Comparison of ENCODE assay signal across 26 mouse cellular contexts in the genomic region with DNA sequence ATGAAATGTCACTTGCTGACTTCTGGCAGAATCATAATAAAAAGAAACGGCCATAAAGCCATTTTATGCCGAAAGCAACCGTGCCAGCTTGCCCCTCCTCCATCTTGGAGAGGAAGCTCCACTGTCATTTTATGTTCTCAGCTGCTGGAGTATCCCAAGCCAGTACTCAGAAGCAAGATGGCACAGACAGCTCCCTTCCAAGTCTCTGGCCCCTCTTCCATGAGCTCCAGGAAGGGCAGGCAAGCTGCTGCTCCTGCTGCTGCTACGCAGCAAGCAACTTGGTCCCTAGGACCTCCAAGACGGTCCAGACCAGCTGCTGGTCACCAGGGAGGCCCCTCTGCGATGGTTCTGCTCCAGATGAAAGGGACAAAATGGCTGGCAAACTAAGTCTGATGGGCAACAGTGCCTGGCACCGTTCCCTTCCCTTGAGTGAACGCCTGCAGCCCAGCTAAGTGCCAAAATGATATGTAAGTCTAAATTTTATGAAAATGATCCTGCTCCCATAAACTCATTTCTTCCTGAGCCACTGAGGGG. TPM values are rescaled to one million over a fixed set of nuclear protein-coding genes. Genes with fewer than 3 reads are reported as not detected.
DNase-seq lines count a peak whose midpoint lies in the region; ATAC-seq and TF ChIP-seq lines count a peak whose summit lies in the region.
"Had no signal": no experiment of that assay in that cellular context is flagged by ENCODE, and none has a peak within 500 bp of the region (broad histone marks: within the 10 kb centered on the region; RNA-seq: fewer than 3 reads in every experiment).

No protein-coding gene starts in this region.

- DNase-seq in forebrain, postnatal 0 days: peak; percentile 65
- DNase-seq in forebrain, embryonic 11.5 days (ENCODE audit: low spot score): no peak
- DNase-seq in layer of hippocampus, adult 2 months (ENCODE audit: low spot score in 2 of 2): no peak
- no peak for DNase-seq in layer of hippocampus, postnatal 25 days (ENCODE audit: extremely low spot score in 1 of 2, low spot score in 1 of 2)
- no peak for DNase-seq in spleen, postnatal 36 days (ENCODE audit: low spot score in 2 of 2)
- DNase-seq: adrenal gland, postnatal 36 days; cerebellum, adult 18-20 months; gastrocnemius, postnatal 25 days; heart, adult 11 months; kidney, adult 9 months; kidney, postnatal 14 days; liver; lung, adult 2 months; lung, postnatal 14 days; thymus, postnatal 4 days had no signal

- H3K4me2 ChIP-seq in forebrain, postnatal 0 days (ENCODE audit: low read depth): no peak overlapping the region
- no peak overlapping the region for H3K4me2 ChIP-seq in forebrain, embryonic 11.5 days (ENCODE audit: low read depth, low read length, severe bottlenecking)
- H3K4me2 ChIP-seq in hindbrain, embryonic 13.5 days: no peak overlapping the region
- no peak overlapping the region for H3K4me2 ChIP-seq in limb, embryonic 13.5 days (replicated peaks)
- H3K4me2 ChIP-seq: embryonic facial prominence, embryonic 13.5 days; heart, embryonic 15.5 days; neural tube, embryonic 13.5 days had no signal

- no peak for TF ChIP-seq CTCF in forebrain, postnatal 0 days (IDR thresholded peaks at IDR 0.05; ENCODE audit: low read depth)
- no peak for TF ChIP-seq CTCF in layer of hippocampus, adult 2 months (conservative IDR thresholded peaks at IDR 0.05)

- H3K9ac ChIP-seq in forebrain, postnatal 0 days: no peak overlapping the region
- H3K9ac ChIP-seq in forebrain, embryonic 11.5 days (ENCODE audit: low read length): no peak overlapping the region
- no peak overlapping the region for H3K9ac ChIP-seq in hindbrain, embryonic 13.5 days
- H3K9ac ChIP-seq in limb, embryonic 13.5 days: 0 out of 2 replicates have a peak overlapping the region, but pooled peaks have one; percentile 31
- H3K9ac ChIP-seq: embryonic facial prominence, embryonic 13.5 days; heart, embryonic 15.5 days; liver, embryonic 14.5 days had no signal

- peaks cover 71% of the 10 kb centered on the region for H3K36me3 ChIP-seq in forebrain, postnatal 0 days (ENCODE audit: insufficient read depth)
- H3K36me3 ChIP-seq in forebrain, embryonic 11.5 days (ENCODE audit: control insufficient read depth, insufficient read depth, low read length): peaks cover 8% of the 10 kb centered on the region; the same call in 1 of the 2 replicates
- peaks cover 76% of the 10 kb centered on the region for H3K36me3 ChIP-seq in hindbrain, embryonic 13.5 days
- peaks cover 99% of the 10 kb centered on the region for H3K36me3 ChIP-seq in limb, embryonic 13.5 days

- no peaks in the 10 kb centered on the region for H3K27me3 ChIP-seq in forebrain, postnatal 0 days (ENCODE audit: insufficient read depth, low read length)
- no peaks in the 10 kb centered on the region; the same call in 1 of the 2 replicates for H3K27me3 ChIP-seq in forebrain, embryonic 11.5 days (ENCODE audit: control insufficient read depth, insufficient read depth, low read length)
- H3K27me3 ChIP-seq in hindbrain, embryonic 13.5 days: 0 out of 2 replicates have a peak, but pooled peaks cover 4% of the 10 kb centered on the region
- H3K27me3 ChIP-seq in limb, embryonic 13.5 days: no peaks in the 10 kb centered on the region
- H3K27me3 ChIP-seq: embryonic facial prominence, embryonic 13.5 days; heart, embryonic 15.5 days; neural tube, embryonic 13.5 days had no signal

- H3K27ac ChIP-seq in forebrain, postnatal 0 days (ENCODE audit: low read depth, low read length): peak overlapping the region; percentile 64
- H3K27ac ChIP-seq in forebrain, embryonic 11.5 days (ENCODE audit: low read depth, low read length): no peak overlapping the region
- peak overlapping the region; percentile 43; the same call in 1 of the 2 replicates for H3K27ac ChIP-seq in layer of hippocampus, adult 2 months
- peak overlapping the region; percentile 60 for H3K27ac ChIP-seq in hindbrain, embryonic 13.5 days
- no peak overlapping the region for H3K27ac ChIP-seq in limb, embryonic 13.5 days
- H3K27ac ChIP-seq: embryonic facial prominence, embryonic 13.5 days; heart, embryonic 10.5 days; heart, embryonic 15.5 days; liver, embryonic 14.5 days; neural tube, embryonic 13.5 days had no signal

- 0 out of 2 replicates have a peak, but pooled peaks cover 7% of the 10 kb centered on the region for H3K4me1 ChIP-seq in forebrain, postnatal 0 days (ENCODE audit: insufficient read depth)
- H3K4me1 ChIP-seq in forebrain, embryonic 11.5 days (replicated peaks; ENCODE audit: control insufficient read depth, insufficient read depth, low read length): peaks cover 20% of the 10 kb centered on the region
- peaks cover 95% of the 10 kb centered on the region for H3K4me1 ChIP-seq in hindbrain, embryonic 13.5 days (replicated peaks)
- peaks cover 45% of the 10 kb centered on the region for H3K4me1 ChIP-seq in limb, embryonic 13.5 days

- H3K4me3 ChIP-seq in forebrain, postnatal 0 days (ENCODE audit: low read depth, low read length): no peak overlapping the region
- no peak overlapping the region for H3K4me3 ChIP-seq in forebrain, embryonic 11.5 days (ENCODE audit: low read depth, low read length)
- H3K4me3 ChIP-seq in layer of hippocampus, adult 2 months: no peak overlapping the region
- H3K4me3 ChIP-seq in hindbrain, embryonic 13.5 days: no peak overlapping the region
- H3K4me3 ChIP-seq in limb, embryonic 13.5 days: no peak overlapping the region
- H3K4me3 ChIP-seq: embryonic facial prominence, embryonic 13.5 days; heart, embryonic 10.5 days; heart, embryonic 15.5 days; neural tube, embryonic 13.5 days had no signal

- ATAC-seq in forebrain, postnatal 0 days: peak; percentile 59
- ATAC-seq in forebrain, embryonic 11.5 days (replicated peaks; ENCODE audit: low FRiP score): no peak
- ATAC-seq in hindbrain, embryonic 13.5 days (ENCODE audit: low FRiP score): no peak
- no peak for ATAC-seq in limb, embryonic 13.5 days (ENCODE audit: low FRiP score, low read depth)
- ATAC-seq: CD4-positive, CD25-positive, alpha-beta regulatory T cell, adult 4 months; intestine, postnatal 0 days had no signal

- no peaks in the 10 kb centered on the region for H3K9me3 ChIP-seq in forebrain, postnatal 0 days (ENCODE audit: low read length)
- H3K9me3 ChIP-seq in forebrain, embryonic 11.5 days (ENCODE audit: control insufficient read depth, low read length): no peaks in the 10 kb centered on the region
- H3K9me3 ChIP-seq in hindbrain, embryonic 13.5 days: no peaks in the 10 kb centered on the region
- H3K9me3 ChIP-seq in limb, embryonic 13.5 days: no peaks in the 10 kb centered on the region
- H3K9me3 ChIP-seq: embryonic facial prominence, embryonic 13.5 days; heart, embryonic 10.5 days; heart, embryonic 15.5 days; neural tube, embryonic 13.5 days had no signal

- 57% methylated on average over 8 of the region's 8 CpGs for WGBS in forebrain, postnatal 0 days
- 91% methylated on average over 8 of the region's 8 CpGs for WGBS in forebrain, embryonic 11.5 days
- 81% methylated on average over 8 of the region's 8 CpGs for WGBS in hindbrain, embryonic 13.5 days
- WGBS in limb, embryonic 13.5 days: 59% methylated on average over 8 of the region's 8 CpGs

RNA-seq across cellular contexts. Expression of gene Armh1, which starts 28.5 kb away (rescaled TPM):
- total RNA-seq in forebrain, postnatal 0 days (2014; rRNA removed): 1.5 and 1.8 TPM in 2 replicates
- 2.0 and 2.5 TPM in 2 replicates for polyA plus RNA-seq in forebrain, postnatal 0 days (2015; fragmentation: Nextera tagmentation; extraction: Ambion mirVana)
- 0.49 TPM in 1 of 2 replicates, not detected in the other for polyA plus RNA-seq in forebrain, embryonic 11.5 days (2014; fragmentation: Nextera tagmentation; extraction: Ambion mirVana)
- under 1 TPM; 0.47 to 0.59 TPM for total RNA-seq in layer of hippocampus, adult 2 months (2021)
- under 1 TPM; 0.52 to 0.79 TPM for total RNA-seq in layer of hippocampus, postnatal 25 days (2021)
- polyA plus RNA-seq in hindbrain, embryonic 13.5 days (2015; fragmentation: Nextera tagmentation; extraction: Ambion mirVana): 0.97 and 1.1 TPM in 2 replicates
- polyA plus RNA-seq in limb, embryonic 13.5 days (2015; fragmentation: Nextera tagmentation; extraction: Ambion mirVana): 0.53 and 0.79 TPM in 2 replicates
- total RNA-seq: common myeloid progenitor, adult 5-6 weeks; gastrocnemius, postnatal 25 days; heart, postnatal 25 days had no signal
- polyA plus RNA-seq: CD4-positive, CD25-positive, alpha-beta regulatory T cell, adult 4 months; liver, embryonic 14.5 days had no signal

RNA-seq across cellular contexts. Expression of gene Tmem53, which starts 28.7 kb away (rescaled TPM):
- 9.8 and 11.6 TPM in 2 replicates for total RNA-seq in forebrain, postnatal 0 days (2014; rRNA removed)
- 10.5 and 12.4 TPM in 2 replicates for polyA plus RNA-seq in forebrain, postnatal 0 days (2015; fragmentation: Nextera tagmentation; extraction: Ambion mirVana)
- polyA plus RNA-seq in forebrain, embryonic 11.5 days (2014; fragmentation: Nextera tagmentation; extraction: Ambion mirVana): 6.4 and 9.0 TPM in 2 replicates
- total RNA-seq in layer of hippocampus, adult 2 months (2021): 1 to 10 TPM; 4.7 to 4.9 TPM
- total RNA-seq in layer of hippocampus, postnatal 25 days (2021): 1 to 10 TPM; 4.6 to 6.0 TPM
- 8.5 and 10.9 TPM in 2 replicates for polyA plus RNA-seq in hindbrain, embryonic 13.5 days (2015; fragmentation: Nextera tagmentation; extraction: Ambion mirVana)
- 10.0 and 11.3 TPM in 2 replicates for polyA plus RNA-seq in limb, embryonic 13.5 days (2015; fragmentation: Nextera tagmentation; extraction: Ambion mirVana)
- total RNA-seq: common myeloid progenitor, adult 5-6 weeks had no signal

Comparison
In these comparisons a context has a peak if more than half of its experiments do, and no peak if none do; other contexts are left out.
1. H3K27ac ChIP-seq: peak in forebrain, postnatal 0 days (single experiment), layer of hippocampus, adult 2 months (single experiment) and hindbrain, embryonic 13.5 days (single experiment); none in forebrain, embryonic 11.5 days (single experiment) and limb, embryonic 13.5 days (single experiment).